Mouse (Mus musculus) midbrain, embryonic 13.5 days (tissue): ENCODE data around the gene Camk1d. TPM values are rescaled to one million over a fixed set of nuclear protein-coding genes. Genes with fewer than 3 reads are reported as not detected.

Experiments used
- ATAC-seq: fragments of 200-750 bp; cut with Nextera tagmentation; 2 replicates; pipeline ENCODE4 v1.8.0; 2017; ENCODE audit warnings: mild to moderate bottlenecking, moderate TSS enrichment, moderate library complexity
- H3K27ac ChIP-seq: fragments of 300-500 bp; sonication (generic); 2 replicates; pipeline ENCODE4 v1.5.1; 2015; ENCODE audit warnings: inconsistent platforms, mild to moderate bottlenecking, moderate library complexity
- H3K27me3 ChIP-seq: fragments of 300-500 bp; sonication (generic); 2 replicates; pipeline ENCODE4 v1.6.1; 2015; ENCODE audit warnings: mild to moderate bottlenecking, inconsistent platforms
- H3K36me3 ChIP-seq: fragments of 300-500 bp; sonication (generic); 2 replicates; pipeline ENCODE4 v1.6.1; 2015; ENCODE audit warnings: mild to moderate bottlenecking, inconsistent platforms
- H3K4me1 ChIP-seq: fragments of 300-500 bp; sonication (generic); replicated peaks from 2 replicates; pipeline ENCODE4 v1.6.1; 2015; ENCODE audit warnings: inconsistent platforms
- H3K4me2 ChIP-seq: fragments of 300-500 bp; sonication (generic); replicated peaks from 2 replicates; pipeline ENCODE4 v1.6.1; 2015; ENCODE audit warnings: moderate library complexity, mild to moderate bottlenecking, inconsistent platforms
- H3K4me3 ChIP-seq: fragments of 300-500 bp; sonication (generic); replicated peaks from 2 replicates; pipeline ENCODE4 v1.5.1; 2015; ENCODE audit warnings: mild to moderate bottlenecking, inconsistent platforms
- H3K9ac ChIP-seq: fragments of 300-500 bp; sonication (generic); replicated peaks from 2 replicates; pipeline ENCODE4 v1.6.1; 2015; ENCODE audit warnings: mild to moderate bottlenecking, inconsistent platforms
- H3K9me3 ChIP-seq: fragments of 300-500 bp; sonication (generic); 2 replicates; pipeline ENCODE4 v1.6.1; 2016; ENCODE audit warnings: mild to moderate bottlenecking, inconsistent platforms
- WGBS: fragments of 180-500 bp; shearing (Covaris S2); methylation state at CpG from one replicate; pipeline ENCODE4 v1.1.7; 2015; 5-methylcytosine and 5-hydroxymethylcytosine counted together
- polyA plus RNA-seq: library from polyadenylated mRNA; unstranded; fragments of >200 nt; fragmentation: Nextera tagmentation; extraction: Ambion mirVana; gene quantifications from 2 replicates; pipeline ENCODE4 v1.2.1, GENCODE M21; 2015

Camk1d gene
- polyA plus RNA-seq, 1 experiment from 2014 or later: 3.9 TPM

GRCm38 (mm10) chr2:5707871-5708733, 6.2 kb downstream of the Camk1d start:
- Histone ChIP-seq H3K9me3 (no peaks in the 10 kb centered on the region), H3K36me3 (no peaks in the 10 kb centered on the region), H3K9ac (no peak overlapping the region), H3K4me3 (no peak overlapping the region), H3K4me1 (peaks cover 10% of the 10 kb centered on the region), H3K27ac (no peak overlapping the region), H3K27me3 (peaks cover 17% of the 10 kb centered on the region), H3K4me2 (no peak overlapping the region)
- 57% methylated on average over 10 of the region's 10 CpGs for WGBS
- no peak for ATAC-seq

- no peaks in the 10 kb centered on the region for H3K4me1 ChIP-seq
- H3K27ac ChIP-seq: no peak overlapping the region
- WGBS: 78% methylated on average over 4 of the region's 4 CpGs
- H3K4me3 ChIP-seq: no peak overlapping the region
- H3K9ac ChIP-seq: no peak overlapping the region
- H3K4me2 ChIP-seq: no peak overlapping the region
- H3K9me3 ChIP-seq: no peaks in the 10 kb centered on the region
- ATAC-seq: no peak
- no peaks in the 10 kb centered on the region for H3K36me3 ChIP-seq
- peaks cover 3% of the 10 kb centered on the region for H3K27me3 ChIP-seq
Observed at GRCm38 (mm10) chr2:5706618-5707017, 7.7 kb downstream of the Camk1d start.

DNA sequence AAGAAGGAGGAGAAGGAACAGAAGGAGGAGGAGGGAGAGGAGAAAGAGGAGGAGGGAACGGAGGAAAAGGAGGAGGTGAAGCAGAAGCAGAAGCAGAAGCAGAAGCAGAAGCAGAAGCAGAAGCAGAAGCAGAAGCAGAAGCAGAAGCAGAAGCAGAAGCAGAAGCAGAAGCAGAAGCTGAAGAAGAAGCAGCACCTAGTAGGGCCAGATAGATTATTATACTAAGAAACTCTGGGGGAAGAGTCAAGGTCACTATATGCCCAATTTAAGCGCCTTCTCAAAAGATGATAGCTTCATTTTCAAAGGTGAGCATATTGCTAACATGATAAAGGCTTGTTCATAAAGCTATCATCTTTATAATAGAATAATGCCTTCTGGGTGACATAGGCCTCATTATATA, 11.9 kb downstream of the Camk1d start:
- Histone ChIP-seq H3K9me3 (no peaks in the 10 kb centered on the region), H3K27ac (no peak overlapping the region), H3K36me3 (no peaks in the 10 kb centered on the region), H3K4me1 (no peaks in the 10 kb centered on the region), H3K9ac (no peak overlapping the region), H3K4me3 (no peak overlapping the region), H3K27me3 (no peaks in the 10 kb centered on the region), H3K4me2 (no peak overlapping the region)
- ATAC-seq: no peak
- WGBS: 88% methylated on average over 2 of the region's 2 CpGs

- ATAC-seq: no peak
- WGBS: 96% methylated on average over 3 of the region's 3 CpGs
Observed at GRCm38 (mm10) chr2:5700931-5701330, 13.4 kb downstream of the Camk1d start.

DNA sequence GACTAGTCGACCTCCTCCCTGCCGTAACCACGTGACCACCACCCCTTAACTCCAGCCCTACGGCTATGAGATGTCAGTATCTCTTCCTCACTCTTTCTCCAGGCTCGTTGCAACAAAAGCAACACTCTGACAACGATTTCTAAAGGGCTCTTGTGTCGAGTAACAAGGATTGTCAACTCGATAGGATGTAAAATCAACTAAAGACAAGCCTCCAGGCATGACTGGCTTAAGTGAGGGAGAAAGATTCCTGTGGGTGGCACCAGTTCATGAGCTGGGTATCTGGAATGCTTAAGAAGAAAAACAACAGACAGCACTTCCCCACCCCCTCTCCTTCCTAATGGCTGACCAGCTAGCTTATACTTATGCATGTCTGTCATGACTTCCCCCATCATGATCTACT, 15.9 kb downstream of the Camk1d start:
- no peaks in the 10 kb centered on the region for H3K36me3 ChIP-seq
- no peaks in the 10 kb centered on the region for H3K9me3 ChIP-seq
- no peaks in the 10 kb centered on the region for H3K4me1 ChIP-seq
- H3K27me3 ChIP-seq: no peaks in the 10 kb centered on the region
- no peak overlapping the region for H3K4me3 ChIP-seq
- H3K9ac ChIP-seq: no peak overlapping the region
- H3K4me2 ChIP-seq: no peak overlapping the region
- no peak for ATAC-seq
- WGBS: 68% methylated on average over 8 of the region's 8 CpGs
- no peak overlapping the region for H3K27ac ChIP-seq

More at GRCm38 (mm10) chr2:5700931-5701330, 13.4 kb downstream of the Camk1d start:
- H3K9ac ChIP-seq: no peak overlapping the region
- H3K9me3 ChIP-seq: no peaks in the 10 kb centered on the region
- no peak overlapping the region for H3K27ac ChIP-seq
- no peak overlapping the region for H3K4me3 ChIP-seq
- H3K4me2 ChIP-seq: no peak overlapping the region
- H3K27me3 ChIP-seq: no peaks in the 10 kb centered on the region
- H3K36me3 ChIP-seq: no peaks in the 10 kb centered on the region
- H3K4me1 ChIP-seq: no peaks in the 10 kb centered on the region

GRCm38 (mm10) chr2:5694094-5694493, 20.2 kb downstream of the Camk1d start:
- ATAC-seq: no peak
- Histone ChIP-seq H3K9ac (no peak overlapping the region), H3K4me2 (no peak overlapping the region), H3K27me3 (no peaks in the 10 kb centered on the region), H3K4me1 (no peaks in the 10 kb centered on the region), H3K4me3 (no peak overlapping the region), H3K36me3 (no peaks in the 10 kb centered on the region), H3K9me3 (no peaks in the 10 kb centered on the region), H3K27ac (no peak overlapping the region)
- WGBS: 80% methylated on average over 9 of the region's 9 CpGs

DNA sequence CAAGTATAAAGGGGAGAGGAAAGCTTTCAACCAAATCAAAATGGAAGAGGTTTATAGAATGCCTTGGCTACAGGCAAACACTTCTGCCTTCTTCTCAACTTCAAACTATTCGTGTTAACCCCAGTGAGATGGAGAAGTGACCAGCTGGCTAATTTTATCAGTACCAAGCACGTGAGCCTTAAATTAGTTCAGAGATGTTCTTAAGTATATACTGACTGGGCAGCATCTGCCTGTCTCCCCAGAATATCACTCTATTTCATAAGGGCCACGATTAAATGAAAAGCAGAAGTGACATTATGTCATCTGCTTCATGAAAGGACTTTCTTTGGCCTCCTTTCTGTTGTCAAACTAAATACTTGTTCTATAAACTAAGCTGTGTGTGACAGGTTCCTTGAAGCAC, 22.6 kb downstream of the Camk1d start:
- no peaks in the 10 kb centered on the region for H3K4me1 ChIP-seq
- H3K36me3 ChIP-seq: no peaks in the 10 kb centered on the region
- H3K4me2 ChIP-seq: no peak overlapping the region
- no peaks in the 10 kb centered on the region for H3K27me3 ChIP-seq
- no peak overlapping the region for H3K4me3 ChIP-seq
- H3K9me3 ChIP-seq: no peaks in the 10 kb centered on the region
- no peak overlapping the region for H3K27ac ChIP-seq
- ATAC-seq: no peak
- 76% methylated on average over 3 of the region's 3 CpGs for WGBS
- H3K9ac ChIP-seq: no peak overlapping the region

GRCm38 (mm10) chr2:5683366-5683765, 30.9 kb downstream of the Camk1d start:
- no peak overlapping the region for H3K9ac ChIP-seq
- no peak overlapping the region for H3K4me3 ChIP-seq
- ATAC-seq: no peak
- no peaks in the 10 kb centered on the region for H3K9me3 ChIP-seq
- H3K36me3 ChIP-seq: no peaks in the 10 kb centered on the region
- no peak overlapping the region for H3K4me2 ChIP-seq
- H3K27ac ChIP-seq: no peak overlapping the region
- no peaks in the 10 kb centered on the region for H3K4me1 ChIP-seq
- WGBS: 90% methylated on average over 4 of the region's 4 CpGs
- H3K27me3 ChIP-seq: no peaks in the 10 kb centered on the region

DNA sequence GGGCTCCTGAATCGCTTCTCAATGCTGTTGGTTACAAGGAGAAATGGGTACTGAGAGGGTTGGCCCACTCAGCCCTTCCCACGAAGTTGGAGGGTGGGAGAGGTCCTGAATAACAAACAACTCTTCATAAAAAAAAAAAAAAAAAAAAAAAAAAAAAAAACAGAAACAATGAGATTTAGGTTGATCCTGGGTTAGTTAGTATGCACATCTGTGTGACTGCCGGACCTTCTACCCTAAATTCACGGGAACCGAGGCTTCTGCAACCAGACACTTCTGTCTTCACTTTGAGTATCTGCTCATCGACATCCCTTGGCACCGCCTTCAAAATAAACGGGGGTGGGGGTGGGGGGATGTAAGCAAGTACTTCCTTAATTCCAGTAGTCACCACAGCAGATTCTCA, 32.4 kb downstream of the Camk1d start:
- Histone ChIP-seq H3K9ac (no peak overlapping the region), H3K36me3 (no peaks in the 10 kb centered on the region), H3K27me3 (no peaks in the 10 kb centered on the region), H3K9me3 (no peaks in the 10 kb centered on the region), H3K4me2 (no peak overlapping the region), H3K4me3 (no peak overlapping the region), H3K4me1 (no peaks in the 10 kb centered on the region), H3K27ac (no peak overlapping the region)
- 82% methylated on average over 8 of the region's 8 CpGs for WGBS
- ATAC-seq: no peak

- no peak overlapping the region for H3K4me3 ChIP-seq
- ATAC-seq: no peak
- H3K4me2 ChIP-seq: no peak overlapping the region
- no peaks in the 10 kb centered on the region for H3K27me3 ChIP-seq
- H3K27ac ChIP-seq: no peak overlapping the region
- H3K4me1 ChIP-seq: peaks cover 2% of the 10 kb centered on the region; the same call in 1 of the 2 replicates
- H3K36me3 ChIP-seq: no peaks in the 10 kb centered on the region
- WGBS: 89% methylated on average over 7 of the region's 7 CpGs
- no peaks in the 10 kb centered on the region for H3K9me3 ChIP-seq
- H3K9ac ChIP-seq: no peak overlapping the region
Observed at GRCm38 (mm10) chr2:5681302-5681701, 33.0 kb downstream of the Camk1d start.

DNA sequence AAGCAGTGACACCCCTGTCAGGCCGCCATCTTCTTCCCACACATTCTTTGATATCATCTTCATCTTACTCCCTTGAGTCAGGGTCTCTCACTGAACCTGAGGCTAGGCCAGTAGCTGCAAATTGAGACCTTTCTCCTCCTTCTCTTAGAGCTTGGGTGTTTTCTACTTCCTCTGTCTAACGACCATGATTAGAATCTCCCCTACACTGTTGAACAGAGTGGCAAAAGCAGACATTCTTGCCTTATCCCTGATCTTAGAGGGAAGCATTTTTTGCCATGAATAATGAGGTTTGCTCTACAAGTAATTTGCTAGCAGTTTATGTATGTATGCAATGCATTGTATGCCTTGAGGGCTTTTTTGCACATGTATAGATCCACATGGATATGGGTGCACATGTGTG, 35.3 kb downstream of the Camk1d start:
- no peak for ATAC-seq
- Histone ChIP-seq H3K9ac (no peak overlapping the region), H3K4me3 (no peak overlapping the region), H3K4me1 (peaks cover 10% of the 10 kb centered on the region), H3K36me3 (no peaks in the 10 kb centered on the region), H3K9me3 (no peaks in the 10 kb centered on the region), H3K27ac (no peak overlapping the region), H3K27me3 (no peaks in the 10 kb centered on the region), H3K4me2 (no peak overlapping the region)
- 81% methylated on average over 2 of the region's 2 CpGs for WGBS

DNA sequence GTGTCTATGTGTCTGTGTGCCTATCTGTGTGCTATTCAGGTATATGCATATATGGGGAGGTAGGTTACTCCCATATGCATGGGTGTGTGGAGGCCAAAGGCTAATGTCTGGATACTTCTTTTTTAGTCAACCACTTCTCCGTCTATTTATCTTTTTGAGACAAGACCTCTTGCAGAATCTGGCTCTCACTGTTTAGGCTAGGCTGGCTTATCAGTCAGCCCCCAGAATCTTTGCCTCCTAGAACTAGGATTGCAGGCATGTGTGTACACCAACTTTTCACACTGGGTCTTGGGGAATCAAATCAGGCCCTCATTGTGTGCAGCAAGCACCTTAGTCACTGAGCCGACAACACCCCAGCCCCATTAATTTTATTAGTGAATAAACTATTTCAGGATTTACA, 36.8 kb downstream of the Camk1d start:
- Histone ChIP-seq H3K36me3 (no peaks in the 10 kb centered on the region), H3K4me3 (no peak overlapping the region), H3K27ac (no peak overlapping the region), H3K9ac (no peak overlapping the region), H3K4me1 (peaks cover 10% of the 10 kb centered on the region), H3K9me3 (no peaks in the 10 kb centered on the region), H3K27me3 (no peaks in the 10 kb centered on the region), H3K4me2 (no peak overlapping the region)
- WGBS: 95% methylated on average over 2 of the region's 2 CpGs
- ATAC-seq: no peak

GRCm38 (mm10) chr2:5676786-5677185, 37.5 kb downstream of the Camk1d start:
- Histone ChIP-seq H3K4me3 (no peak overlapping the region), H3K27ac (no peak overlapping the region), H3K9me3 (no peaks in the 10 kb centered on the region), H3K4me2 (no peak overlapping the region), H3K36me3 (no peaks in the 10 kb centered on the region), H3K9ac (no peak overlapping the region), H3K27me3 (no peaks in the 10 kb centered on the region), H3K4me1 (peaks cover 10% of the 10 kb centered on the region)
- WGBS: 84% methylated on average over 8 of the region's 8 CpGs
- ATAC-seq: no peak
